11 mouse cellular contexts compared by ENCODE assay signal in the genomic region with DNA sequence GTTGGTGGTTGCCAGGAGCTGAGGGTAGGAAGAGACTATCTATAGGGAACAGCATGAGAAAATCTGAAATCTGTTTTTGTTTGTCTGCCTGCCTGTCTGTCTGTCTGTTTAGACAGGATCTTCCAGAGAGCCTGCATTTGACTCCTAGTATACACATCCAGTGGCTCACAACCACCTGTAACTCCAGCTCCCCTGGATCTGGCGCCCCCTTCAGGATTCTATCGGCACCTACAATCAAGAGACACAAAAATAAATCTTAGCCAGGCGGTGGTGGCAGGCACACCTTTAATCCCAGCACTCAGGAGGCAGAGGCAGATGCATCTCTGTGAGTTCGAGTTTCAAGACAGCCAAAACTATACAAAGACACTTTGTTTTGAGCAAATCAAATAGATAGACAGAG. TPM values are rescaled to one million over a fixed set of nuclear protein-coding genes. Genes with fewer than 3 reads are reported as not detected.
DNase-seq lines count a peak whose midpoint lies in the region; ATAC-seq and TF ChIP-seq lines count a peak whose summit lies in the region.
"Had no signal": no experiment of that assay in that cellular context is flagged by ENCODE, and none has a peak within 500 bp of the region (broad histone marks: within the 10 kb centered on the region; RNA-seq: fewer than 3 reads in every experiment).

No protein-coding gene starts in this region.

- peak; percentile 66 for TF ChIP-seq CTCF in lung, postnatal 0 days (IDR thresholded peaks at IDR 0.05)
- peak; percentile 71 to 75 (median 74) for TF ChIP-seq CTCF in MEL (IDR thresholded peaks at IDR 0.05 in 2 of 3, conservative IDR thresholded peaks at IDR 0.05 in 1 of 3; ENCODE audit: control insufficient read depth in 1 of 3, insufficient read depth in 1 of 3, low read depth in 2 of 3, low read length in 3 of 3, poor library complexity in 1 of 3, severe bottlenecking in 1 of 3)

- 42% methylated on average over 4 of the region's 4 CpGs for WGBS in embryonic facial prominence, embryonic 11.5 days
- 39% methylated on average over 4 of the region's 4 CpGs for WGBS in embryonic facial prominence, embryonic 10.5 days
- WGBS in lung, postnatal 0 days: 46% methylated on average over 4 of the region's 4 CpGs
- WGBS in neural tube, embryonic 15.5 days: 39% methylated on average over 4 of the region's 4 CpGs

- no peaks in the 10 kb centered on the region for H3K4me1 ChIP-seq in embryonic facial prominence, embryonic 11.5 days (ENCODE audit: control insufficient read depth, insufficient read depth, low read length)
- H3K4me1 ChIP-seq in embryonic facial prominence, embryonic 10.5 days: peaks cover 35% of the 10 kb centered on the region
- H3K4me1 ChIP-seq in lung, postnatal 0 days (ENCODE audit: insufficient read depth, low read depth, low read length): no peaks in the 10 kb centered on the region
- H3K4me1 ChIP-seq in MEL (ENCODE audit: control insufficient read depth in 1 of 2, insufficient read depth in 2 of 2, low read length in 2 of 2): peaks cover 3 to 10% of the 10 kb centered on the region in 2 experiments
- peaks cover 36% of the 10 kb centered on the region for H3K4me1 ChIP-seq in neural tube, embryonic 15.5 days

- H3K4me3 ChIP-seq in embryonic facial prominence, embryonic 11.5 days (ENCODE audit: low read depth, low read length): no peak overlapping the region
- H3K4me3 ChIP-seq in embryonic facial prominence, embryonic 10.5 days: no peak overlapping the region
- H3K4me3 ChIP-seq in lung, postnatal 0 days (ENCODE audit: low read depth, low read length): no peak overlapping the region
- no peak overlapping the region for H3K4me3 ChIP-seq in MEL (ENCODE audit: control insufficient read depth in 1 of 2, insufficient read depth in 1 of 2, low read depth in 2 of 2, low read length in 2 of 2)
- H3K4me3 ChIP-seq in neural tube, embryonic 15.5 days (replicated peaks): no peak overlapping the region
- H3K4me3 ChIP-seq: embryonic facial prominence, embryonic 13.5 days; heart, embryonic 15.5 days; midbrain, embryonic 12.5 days had no signal

- no peak overlapping the region for H3K4me2 ChIP-seq in embryonic facial prominence, embryonic 11.5 days (ENCODE audit: low read depth, low read length)
- H3K4me2 ChIP-seq in lung, postnatal 0 days (replicated peaks; ENCODE audit: low read depth, low read length): no peak overlapping the region
- no peak overlapping the region for H3K4me2 ChIP-seq in neural tube, embryonic 15.5 days
- H3K4me2 ChIP-seq: embryonic facial prominence, embryonic 13.5 days; heart, embryonic 15.5 days; midbrain, embryonic 12.5 days had no signal

- no peaks in the 10 kb centered on the region for H3K36me3 ChIP-seq in embryonic facial prominence, embryonic 11.5 days (replicated peaks; ENCODE audit: control insufficient read depth, insufficient read depth, low read depth, low read length)
- 0 out of 2 replicates have a peak, but pooled peaks cover 3% of the 10 kb centered on the region for H3K36me3 ChIP-seq in embryonic facial prominence, embryonic 10.5 days (replicated peaks)
- no peaks in the 10 kb centered on the region for H3K36me3 ChIP-seq in lung, postnatal 0 days (ENCODE audit: insufficient read depth, low read length)
- peaks cover 0 to 9% of the 10 kb centered on the region in 2 experiments; a peak in 3 of 4 replicates for H3K36me3 ChIP-seq in MEL (ENCODE audit: control insufficient read depth in 1 of 2, insufficient read depth in 2 of 2, low read length in 2 of 2)
- peaks cover 14% of the 10 kb centered on the region; the same call in 1 of the 2 replicates for H3K36me3 ChIP-seq in neural tube, embryonic 15.5 days
- H3K36me3 ChIP-seq: embryonic facial prominence, embryonic 13.5 days; heart, embryonic 15.5 days; midbrain, embryonic 12.5 days had no signal

- H3K27ac ChIP-seq in embryonic facial prominence, embryonic 11.5 days (replicated peaks; ENCODE audit: low read depth, low read length): no peak overlapping the region
- no peak overlapping the region for H3K27ac ChIP-seq in embryonic facial prominence, embryonic 10.5 days (replicated peaks)
- no peak overlapping the region for H3K27ac ChIP-seq in lung, postnatal 0 days (ENCODE audit: low read length)
- no peak overlapping the region for H3K27ac ChIP-seq in MEL (ENCODE audit: control insufficient read depth, low read depth, low read length)
- no peak overlapping the region for H3K27ac ChIP-seq in neural tube, embryonic 15.5 days (replicated peaks)
- H3K27ac ChIP-seq: embryonic facial prominence, embryonic 13.5 days; heart, embryonic 15.5 days; midbrain, embryonic 12.5 days had no signal

- no peak for TF ChIP-seq POLR2A in MEL (IDR thresholded peaks at IDR 0.05; ENCODE audit: control insufficient read depth in 1 of 2, insufficient read depth in 1 of 2, low read depth in 1 of 2, low read length in 2 of 2, poor library complexity in 1 of 2)

- H3K79me2 ChIP-seq in MEL (ENCODE audit: control insufficient read depth, insufficient read depth, low read length, poor library complexity): peaks cover 7% of the 10 kb centered on the region

- no peak for ATAC-seq in embryonic facial prominence, embryonic 11.5 days (replicated peaks; ENCODE audit: insufficient number of reproducible peaks, low FRiP score, low TSS enrichment, low read depth)
- ATAC-seq in lung, postnatal 0 days: no peak
- no peak for ATAC-seq in neural tube, embryonic 15.5 days (ENCODE audit: low FRiP score)

- no peaks in the 10 kb centered on the region for H3K27me3 ChIP-seq in embryonic facial prominence, embryonic 11.5 days (ENCODE audit: control insufficient read depth, insufficient read depth, low read length)
- H3K27me3 ChIP-seq in embryonic facial prominence, embryonic 10.5 days (replicated peaks; ENCODE audit: low read depth, poor library complexity, severe bottlenecking): peaks cover 19% of the 10 kb centered on the region; the same call in 1 of the 2 replicates
- no peaks in the 10 kb centered on the region for H3K27me3 ChIP-seq in lung, postnatal 0 days (replicated peaks; ENCODE audit: insufficient read depth, low read length)
- no peaks in the 10 kb centered on the region for H3K27me3 ChIP-seq in MEL (ENCODE audit: control insufficient read depth in 1 of 2, insufficient read depth in 2 of 2, low read length in 2 of 2)
- H3K27me3 ChIP-seq in neural tube, embryonic 15.5 days (replicated peaks): no peaks in the 10 kb centered on the region
- H3K27me3 ChIP-seq: embryonic facial prominence, embryonic 13.5 days; heart, embryonic 15.5 days; midbrain, embryonic 12.5 days had no signal

- no peaks in the 10 kb centered on the region for H3K9me3 ChIP-seq in embryonic facial prominence, embryonic 11.5 days (replicated peaks; ENCODE audit: control insufficient read depth, low read length)
- H3K9me3 ChIP-seq in embryonic facial prominence, embryonic 10.5 days: no peaks in the 10 kb centered on the region
- H3K9me3 ChIP-seq in lung, postnatal 0 days (ENCODE audit: low read length): no peaks in the 10 kb centered on the region
- H3K9me3 ChIP-seq in MEL (replicated peaks; ENCODE audit: insufficient read depth, low read length): no peaks in the 10 kb centered on the region
- H3K9me3 ChIP-seq in neural tube, embryonic 15.5 days (replicated peaks): no peaks in the 10 kb centered on the region
- H3K9me3 ChIP-seq: embryonic facial prominence, embryonic 13.5 days; heart, embryonic 15.5 days; midbrain, embryonic 12.5 days had no signal

- DNase-seq in embryonic facial prominence, embryonic 11.5 days (ENCODE audit: low spot score): peak; percentile 26
- DNase-seq in embryonic facial prominence, embryonic 10.5 days (ENCODE audit: low spot score): no peak
- no peak for DNase-seq in lung, postnatal 0 days (ENCODE audit: low spot score)
- DNase-seq in lung, postnatal 25 days (ENCODE audit: low spot score): no peak
- DNase-seq in MEL (ENCODE audit: low read depth, low spot score): peak; percentile 64
- peak; percentile 45 for DNase-seq in retina, embryonic 14.5 days (ENCODE audit: low spot score)
- DNase-seq in ovary, postnatal 10 days (ENCODE audit: low spot score): no peak

- TF ChIP-seq RAD21 in MEL (IDR thresholded peaks at IDR 0.05; ENCODE audit: low read depth, low read length): peak; percentile 32

- TF ChIP-seq EP300 in lung, postnatal 0 days (IDR thresholded peaks at IDR 0.05): no peak
- TF ChIP-seq EP300 in MEL (IDR thresholded peaks at IDR 0.05; ENCODE audit: low read depth in 1 of 2, low read length in 2 of 2): no peak

- no peak overlapping the region for H3K9ac ChIP-seq in embryonic facial prominence, embryonic 11.5 days (replicated peaks; ENCODE audit: low read length)
- H3K9ac ChIP-seq in lung, postnatal 0 days (replicated peaks; ENCODE audit: low read depth): no peak overlapping the region
- no peak overlapping the region for H3K9ac ChIP-seq in MEL (ENCODE audit: control insufficient read depth, low read depth, low read length, poor library complexity, severe bottlenecking)
- H3K9ac ChIP-seq in neural tube, embryonic 15.5 days (replicated peaks): no peak overlapping the region
- H3K9ac ChIP-seq: embryonic facial prominence, embryonic 13.5 days; heart, embryonic 15.5 days; midbrain, embryonic 12.5 days had no signal

RNA-seq across cellular contexts. Expression of a gene that starts 4.5 kb away (rescaled TPM):
- polyA plus RNA-seq in embryonic facial prominence, embryonic 11.5 days (2014; fragmentation: Nextera tagmentation; extraction: Ambion mirVana): 22.0 and 27.1 TPM in 2 replicates
- polyA plus RNA-seq in embryonic facial prominence, embryonic 10.5 days (2016; fragmentation: Nextera tagmentation; extraction: Ambion mirVana): 24.4 and 25.1 TPM in 2 replicates
- polyA plus RNA-seq in lung, postnatal 0 days (2015; fragmentation: Nextera tagmentation; extraction: Ambion mirVana): 22.2 and 22.4 TPM in 2 replicates
- total RNA-seq in MEL (2012; rRNA removed): 7.1 and 8.2 TPM in 2 replicates
- polyA plus RNA-seq in MEL (2012; ENCODE audit: insufficient read depth in 1 of 2, insufficient read length in 2 of 2, low read depth in 1 of 2, low replicate concordance in 2 of 2, missing spikeins in 1 of 2): 10 to 100 TPM in 1 of 2 experiments, not detected in 1; 33.2 TPM
- polyA plus RNA-seq in neural tube, embryonic 15.5 days (2015; fragmentation: Nextera tagmentation; extraction: Ambion mirVana): 276 and 315 TPM in 2 replicates

RNA-seq across cellular contexts. Expression of a gene that starts 33.4 kb away (rescaled TPM):
- 13.7 and 15.9 TPM in 2 replicates for polyA plus RNA-seq in embryonic facial prominence, embryonic 11.5 days (2014; fragmentation: Nextera tagmentation; extraction: Ambion mirVana)
- polyA plus RNA-seq in embryonic facial prominence, embryonic 10.5 days (2016; fragmentation: Nextera tagmentation; extraction: Ambion mirVana): 43.9 and 46.4 TPM in 2 replicates
- polyA plus RNA-seq in lung, postnatal 0 days (2015; fragmentation: Nextera tagmentation; extraction: Ambion mirVana): 121 and 150 TPM in 2 replicates
- total RNA-seq in MEL (2012; rRNA removed): 11.5 and 17.5 TPM in 2 replicates
- 10 to 100 TPM in 1 of 2 experiments, not detected in 1; 20.0 TPM for polyA plus RNA-seq in MEL (2012; ENCODE audit: insufficient read depth in 1 of 2, insufficient read length in 2 of 2, low read depth in 1 of 2, low replicate concordance in 2 of 2, missing spikeins in 1 of 2)
- 30.7 and 34.7 TPM in 2 replicates for polyA plus RNA-seq in neural tube, embryonic 15.5 days (2015; fragmentation: Nextera tagmentation; extraction: Ambion mirVana)

RNA-seq across cellular contexts. Expression of a gene that starts 58.3 kb away (rescaled TPM):
- polyA plus RNA-seq in embryonic facial prominence, embryonic 11.5 days (2014; fragmentation: Nextera tagmentation; extraction: Ambion mirVana): 0.21 TPM in 1 of 2 replicates, not detected in the other
- polyA plus RNA-seq in embryonic facial prominence, embryonic 10.5 days (2016; fragmentation: Nextera tagmentation; extraction: Ambion mirVana): 0.54 and 0.60 TPM in 2 replicates
- 2.2 and 5.2 TPM in 2 replicates for polyA plus RNA-seq in lung, postnatal 0 days (2015; fragmentation: Nextera tagmentation; extraction: Ambion mirVana)
- total RNA-seq in MEL (2012; rRNA removed): 0.12 and 0.13 TPM in 2 replicates
- 1 to 10 TPM in 1 of 2 experiments, not detected in 1; 2.3 TPM for polyA plus RNA-seq in MEL (2012; ENCODE audit: insufficient read depth in 1 of 2, insufficient read length in 2 of 2, low read depth in 1 of 2, low replicate concordance in 2 of 2, missing spikeins in 1 of 2)
- 1.1 and 2.1 TPM in 2 replicates for polyA plus RNA-seq in neural tube, embryonic 15.5 days (2015; fragmentation: Nextera tagmentation; extraction: Ambion mirVana)

Comparison
In these comparisons a context has a peak if more than half of its experiments do, and no peak if none do; other contexts are left out.
1. DNase-seq: peak in embryonic facial prominence, embryonic 11.5 days (single experiment), MEL (single experiment) and retina, embryonic 14.5 days (single experiment); none in embryonic facial prominence, embryonic 10.5 days (single experiment), lung, postnatal 0 days (single experiment), lung, postnatal 25 days (single experiment) and ovary, postnatal 10 days (single experiment).